Mouse (Mus musculus) B cell, adult 2 months (primary cell): ENCODE data around the gene Foxl1.
"Not testable (repeated sequence)": the region's sequence is repeated elsewhere in the genome, so short reads cannot be mapped to it uniquely, and the experiment has no call there.

Experiments
- DNase-seq, 2 experiments: peaks; one replicate each; pipeline ENCODE4 v3.0.0; 2022

Foxl1 gene

DNA sequence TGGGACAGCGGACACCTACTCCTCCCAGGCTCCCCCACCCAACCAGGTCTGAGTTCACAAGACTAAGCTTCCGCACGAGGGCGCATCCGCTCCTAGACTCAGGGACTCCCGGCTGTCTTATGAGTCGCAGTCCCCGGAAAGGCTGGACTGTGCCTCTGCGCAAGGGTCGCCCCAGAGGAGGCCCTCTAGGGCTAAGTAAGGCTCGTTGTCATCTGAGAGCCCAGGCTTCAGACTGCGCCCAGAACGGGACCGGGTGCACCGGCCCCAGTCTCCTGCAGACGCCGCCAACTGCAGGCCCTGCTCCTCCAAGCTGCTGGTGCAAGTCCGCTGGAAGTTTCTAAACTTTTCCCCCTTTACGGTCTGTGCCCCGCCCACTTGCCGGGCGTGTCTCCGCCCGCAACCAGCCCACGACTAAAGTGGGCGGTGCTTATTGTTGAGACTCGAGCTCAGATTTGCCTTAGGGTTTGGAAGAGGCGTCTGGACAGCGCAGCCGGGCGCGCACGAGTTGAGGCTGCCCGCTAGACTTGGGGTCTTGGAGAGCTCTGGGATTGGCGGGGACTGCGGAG is 2.3 kb upstream of the Foxl1 start:
- no peak for DNase-seq

DNA sequence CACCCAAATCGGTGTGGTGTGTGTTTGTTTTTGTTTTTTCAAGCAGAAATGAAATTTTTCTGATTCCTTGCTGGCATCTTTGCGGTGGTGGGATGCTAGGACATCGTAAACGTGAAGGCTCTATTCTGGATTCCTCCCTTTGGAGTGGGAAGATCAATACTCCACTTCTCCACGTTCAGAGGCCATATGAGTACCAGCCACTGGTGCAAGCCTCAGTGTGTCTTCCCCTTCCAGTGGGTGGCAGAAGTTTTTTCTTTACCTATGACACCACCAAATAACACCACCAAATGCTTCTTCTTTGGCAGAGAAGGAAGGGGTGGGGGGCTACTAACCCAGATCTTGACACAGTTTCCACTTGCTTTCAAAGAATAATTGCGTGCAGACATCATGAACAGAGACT is 1.5 kb upstream of the Foxl1 start:
- no peak for DNase-seq

DNA sequence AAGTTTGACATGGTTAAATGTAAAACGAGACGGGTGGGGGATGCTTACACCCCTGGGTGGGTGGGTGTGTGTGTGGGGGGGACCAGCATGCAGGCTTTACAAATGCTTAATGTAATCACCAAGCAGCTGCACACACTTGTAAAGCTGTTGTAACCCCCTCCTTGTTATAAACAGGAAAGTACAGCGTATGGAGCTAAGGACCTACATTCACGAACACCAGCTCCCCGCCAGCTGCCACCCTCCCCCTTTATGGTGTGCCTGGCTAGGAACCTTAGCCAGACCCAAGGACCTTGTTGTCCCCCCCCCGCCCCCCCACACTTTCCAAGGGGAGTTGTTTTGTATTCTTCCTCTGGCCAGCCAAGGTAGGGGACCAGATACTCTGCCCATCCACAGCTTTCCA is 1.0 kb upstream of the Foxl1 start:
- DNase-seq: no peak

DNA sequence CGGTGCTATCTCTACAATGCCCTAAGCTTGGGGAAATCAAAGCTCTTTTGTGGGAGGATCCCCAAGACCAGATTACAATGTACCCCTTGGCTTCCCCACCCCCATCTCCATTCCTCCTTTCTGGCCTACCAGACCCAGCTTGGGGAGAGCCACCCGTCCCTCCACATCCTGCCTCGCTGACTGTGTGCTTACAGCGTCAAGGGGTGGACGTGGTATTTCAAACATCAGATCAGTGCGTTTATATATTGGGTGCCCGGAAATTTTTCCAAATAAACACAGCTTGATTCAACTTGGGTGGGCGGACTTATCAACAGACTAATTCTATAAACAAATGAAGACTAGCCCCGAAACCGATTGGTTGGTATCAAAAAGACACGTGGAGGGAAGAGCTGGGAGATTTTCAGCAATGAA is 444 bp upstream of the Foxl1 start:
- DNase-seq: no peak

DNA sequence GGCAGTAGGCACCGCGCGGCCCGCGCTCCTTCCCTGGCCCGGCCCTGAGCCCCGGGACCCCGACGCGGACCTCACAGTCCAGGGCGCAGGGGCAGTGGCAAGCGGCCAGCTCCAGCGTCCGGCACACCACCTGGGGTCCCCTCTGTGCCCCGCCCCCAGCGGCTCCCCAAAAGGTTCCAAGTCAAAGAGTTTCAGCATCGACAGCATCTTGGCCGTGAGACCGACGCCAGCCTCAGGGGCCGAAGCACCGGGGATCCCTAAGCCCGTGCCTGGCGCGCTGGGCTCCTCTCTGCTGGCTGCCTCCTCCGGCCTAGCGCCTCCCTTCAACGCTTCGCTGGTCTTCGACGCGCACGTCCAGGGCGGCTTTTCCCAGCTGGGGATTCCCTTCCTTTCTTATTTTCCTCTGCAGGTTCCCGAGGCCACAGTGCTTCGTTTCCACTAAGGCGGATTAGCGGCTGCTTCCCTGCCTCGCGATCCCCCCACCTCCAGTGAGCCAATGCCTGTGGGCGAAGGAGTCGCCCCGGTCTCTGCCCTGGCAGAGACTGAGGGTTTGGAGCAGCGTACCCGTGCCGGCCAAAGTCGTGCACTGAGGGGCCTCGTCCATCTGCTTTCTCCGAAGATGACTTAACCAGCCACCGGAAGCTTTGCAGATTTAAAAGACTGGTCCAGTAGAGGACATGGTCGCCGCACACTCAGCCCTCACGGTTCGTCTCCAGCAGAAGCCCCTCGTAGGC is 958 bp downstream of the Foxl1 start:
- DNase-seq: no peak

DNA sequence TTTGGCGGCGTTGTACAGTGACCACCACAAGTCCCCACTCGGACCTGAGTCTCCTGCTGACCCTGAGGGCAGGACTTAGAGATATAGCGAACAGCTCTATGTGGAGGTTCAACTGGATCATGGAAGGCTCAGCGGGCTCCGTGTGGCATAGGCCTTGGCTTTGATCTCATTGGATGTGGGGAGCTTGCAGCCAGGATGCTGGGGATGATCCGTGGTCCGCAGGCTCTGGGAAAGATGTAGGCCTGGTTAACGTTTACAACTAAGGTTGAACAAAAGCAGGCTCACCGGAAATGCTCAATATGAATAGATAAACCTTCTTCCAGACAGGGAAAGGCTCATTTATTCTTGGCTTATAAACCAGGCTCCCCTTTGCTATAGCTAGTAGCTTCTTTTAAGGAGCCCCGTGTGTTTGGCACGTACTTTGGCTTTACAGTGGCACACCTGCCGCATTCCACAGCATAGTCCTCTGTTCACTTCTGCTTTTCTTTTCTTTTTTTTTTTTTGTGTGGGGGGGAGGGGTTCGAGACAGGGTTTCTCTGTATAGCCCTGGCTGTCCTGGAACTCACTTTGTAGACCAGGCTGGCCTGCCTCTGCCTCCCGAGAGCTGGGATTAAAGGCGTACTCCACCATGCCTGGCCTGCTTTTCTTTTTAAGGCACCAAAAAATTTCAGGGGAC is 1.7 kb downstream of the Foxl1 start:
- no peak for DNase-seq

DNA sequence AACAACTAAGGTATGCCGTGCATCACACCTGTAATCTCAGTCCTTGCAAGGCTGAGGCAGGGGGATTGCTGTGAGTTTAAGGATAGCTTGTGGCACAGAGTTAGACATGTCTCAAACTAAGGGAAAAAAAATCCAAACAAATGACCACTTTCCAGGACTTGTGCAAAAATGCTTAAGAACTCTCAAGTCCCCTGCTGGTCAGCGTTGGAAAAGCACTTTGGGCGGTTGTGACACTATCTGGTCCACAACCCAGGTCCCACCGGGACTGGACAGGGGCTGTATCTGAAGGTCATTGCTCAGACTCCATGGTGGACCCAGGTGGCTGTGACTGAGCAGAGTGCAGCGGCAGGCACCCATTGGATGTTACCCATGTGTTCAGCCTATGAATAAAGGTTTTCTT is 2.8 kb downstream of the Foxl1 start:
- DNase-seq: peak; percentile 29 to 32

DNA sequence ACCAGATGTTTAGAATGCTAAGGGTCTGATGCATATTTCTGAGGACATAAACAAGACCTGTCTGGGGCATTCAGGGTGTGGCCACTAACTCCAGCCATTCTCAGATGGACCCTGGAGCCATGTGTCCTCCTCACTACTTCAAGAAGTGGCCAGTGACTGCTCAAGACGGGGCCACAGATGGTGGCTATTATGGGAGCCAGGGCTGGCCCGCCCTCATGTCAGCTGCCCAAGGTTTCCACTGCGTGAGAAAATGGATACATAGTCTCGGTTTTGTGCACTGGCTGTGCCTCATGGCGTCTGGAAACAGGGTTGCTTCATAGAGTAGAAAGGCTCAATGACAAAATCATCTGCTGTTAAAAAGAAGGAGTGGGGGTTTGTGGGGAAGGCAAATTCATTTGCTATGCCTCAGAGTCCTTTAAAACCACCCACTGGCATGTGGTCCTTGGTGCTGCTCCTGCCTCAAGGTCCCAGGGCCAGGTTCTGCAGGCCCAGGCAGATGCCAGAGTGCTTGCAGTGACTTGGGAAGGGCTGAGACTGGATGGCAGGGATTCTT is 5.3 kb downstream of the Foxl1 start:
- no peak for DNase-seq

DNA sequence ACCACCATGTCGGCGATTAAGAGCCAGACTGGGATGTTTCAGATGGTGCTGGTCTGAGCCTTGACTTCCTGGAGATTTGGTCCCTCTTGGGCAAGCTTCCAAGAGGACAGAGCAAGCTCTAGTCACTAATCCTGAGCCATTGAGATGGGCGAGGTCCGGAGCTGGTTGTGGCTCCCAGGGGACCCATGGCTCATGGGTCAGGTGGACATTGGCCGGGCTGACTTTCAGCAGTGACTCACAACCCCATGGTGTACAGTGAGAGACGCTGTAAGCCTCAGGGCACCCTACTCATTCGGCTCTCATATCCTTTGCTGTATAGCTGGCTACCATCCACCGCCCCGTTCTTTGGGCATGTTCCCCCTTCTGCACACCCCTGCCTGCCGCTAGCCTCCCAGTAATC is 6.4 kb downstream of the Foxl1 start:
- DNase-seq: no peak

DNA sequence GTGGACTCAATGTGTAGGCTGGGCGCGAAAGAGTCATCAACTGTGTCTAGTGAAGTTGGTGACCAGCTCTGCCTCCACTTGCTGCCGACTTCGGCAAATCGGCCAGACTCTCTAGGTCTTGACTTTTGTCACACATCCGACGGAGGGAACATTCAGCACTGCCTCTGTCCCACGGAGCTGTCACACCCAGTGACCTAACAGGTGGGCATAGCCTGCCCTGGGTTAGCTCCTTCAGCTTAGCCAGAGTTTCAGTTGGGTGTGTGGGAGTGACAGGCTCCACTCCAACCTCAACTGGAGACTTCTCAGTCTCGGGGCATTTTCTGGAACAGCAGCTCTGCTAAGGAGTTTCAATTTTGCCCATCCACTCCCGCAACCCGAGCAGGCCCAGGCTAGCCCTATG is 6.8 kb downstream of the Foxl1 start:
- no peak for DNase-seq

DNA sequence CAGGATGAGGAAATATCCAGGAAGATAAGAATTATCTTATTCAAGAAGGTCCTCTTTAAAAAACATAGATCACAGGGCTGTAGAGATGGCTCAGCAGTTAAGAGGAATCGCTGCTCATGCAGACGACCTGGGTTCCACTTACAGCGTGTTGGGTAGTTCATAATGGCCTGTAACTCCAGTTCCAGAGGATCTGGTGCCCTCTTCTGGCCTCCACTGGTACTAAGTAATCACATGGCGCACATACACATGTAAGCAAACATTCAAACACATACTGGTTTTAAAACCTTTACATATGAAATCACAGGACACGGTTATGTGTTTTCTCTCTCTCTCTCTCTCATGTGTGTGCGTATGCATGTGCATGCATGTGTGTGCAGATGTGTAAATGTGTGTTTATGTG is 9.1 kb downstream of the Foxl1 start:
- DNase-seq: no peak

DNA sequence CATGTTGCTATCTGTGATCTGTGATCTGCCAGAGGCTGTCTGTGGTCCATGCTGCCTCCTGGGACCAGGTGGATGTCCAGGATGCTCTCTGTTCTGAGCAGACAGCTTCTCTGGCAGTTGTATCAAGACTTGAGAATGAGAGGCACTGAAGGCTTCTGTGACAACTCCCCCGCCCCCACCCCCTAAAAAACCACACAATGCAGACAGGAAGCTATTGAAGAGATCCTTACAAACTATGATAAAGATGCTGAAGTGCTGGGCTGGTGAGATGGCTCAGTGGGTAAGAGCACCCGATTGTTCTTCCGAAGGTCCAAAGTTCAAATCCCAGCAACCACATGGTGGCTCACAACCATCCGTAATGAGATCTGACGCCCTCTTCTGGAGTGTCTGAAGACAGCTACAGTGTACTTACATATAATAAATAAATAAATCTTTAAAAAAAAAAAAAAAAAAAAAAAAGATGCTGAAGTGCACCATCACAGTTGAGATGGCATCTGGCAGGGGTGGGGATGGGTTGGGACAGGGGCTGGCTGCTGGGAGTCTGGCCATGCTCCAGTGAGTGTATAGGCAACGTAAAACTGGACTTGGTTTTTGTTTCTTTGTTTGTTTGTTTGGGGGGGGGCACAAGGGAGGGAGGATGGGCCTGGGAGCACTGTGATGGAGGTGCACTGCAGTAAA is 17.9 kb downstream of the Foxl1 start:
- not testable (repeated sequence) for DNase-seq

DNA sequence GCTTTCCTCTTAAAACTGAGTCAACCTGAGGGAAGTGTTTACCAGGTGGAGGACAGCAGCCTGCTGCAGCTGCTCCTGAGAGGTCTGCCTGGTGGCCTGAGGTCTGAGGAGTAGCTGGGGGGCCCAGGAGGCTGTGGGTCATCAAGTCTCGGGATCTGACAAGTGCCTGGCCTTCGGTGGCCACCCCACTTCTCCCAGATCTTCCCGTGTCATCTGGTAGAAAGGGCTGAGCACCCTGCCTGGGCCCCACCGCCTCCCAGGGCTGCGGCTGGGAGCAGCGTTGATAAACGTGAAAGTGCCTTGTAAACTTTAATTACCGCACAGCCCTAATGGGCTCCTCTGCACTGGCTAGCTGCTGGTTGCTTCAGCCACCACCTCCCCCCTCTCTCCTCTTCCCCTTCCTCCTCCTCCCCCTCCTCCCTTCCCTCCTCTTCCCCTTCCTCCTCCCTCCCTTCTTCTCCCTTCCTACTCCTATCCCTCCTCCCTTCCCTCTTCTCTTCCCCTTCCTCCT is 20.9 kb downstream of the Foxl1 start:
- DNase-seq: no peak

DNA sequence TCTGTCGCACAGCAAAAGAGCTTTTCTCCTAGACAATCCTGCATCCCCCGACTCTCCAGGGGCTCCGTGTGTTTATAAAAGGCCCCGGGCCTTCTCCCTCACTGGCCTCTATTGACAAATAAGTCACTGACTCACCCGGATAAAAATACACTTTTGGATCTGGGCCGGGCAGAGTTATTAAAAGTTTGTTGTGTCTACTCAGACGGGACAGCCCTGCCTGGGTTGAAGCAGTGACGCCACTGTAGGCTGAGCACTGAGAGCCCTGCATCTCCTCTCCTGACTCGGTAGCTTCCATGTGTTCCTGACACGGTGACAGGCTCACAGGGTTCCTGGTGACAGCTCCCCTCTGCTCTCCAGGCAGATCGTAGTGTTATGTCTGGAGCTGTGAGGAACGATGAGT is 24.7 kb downstream of the Foxl1 start:
- no peak for DNase-seq

DNA sequence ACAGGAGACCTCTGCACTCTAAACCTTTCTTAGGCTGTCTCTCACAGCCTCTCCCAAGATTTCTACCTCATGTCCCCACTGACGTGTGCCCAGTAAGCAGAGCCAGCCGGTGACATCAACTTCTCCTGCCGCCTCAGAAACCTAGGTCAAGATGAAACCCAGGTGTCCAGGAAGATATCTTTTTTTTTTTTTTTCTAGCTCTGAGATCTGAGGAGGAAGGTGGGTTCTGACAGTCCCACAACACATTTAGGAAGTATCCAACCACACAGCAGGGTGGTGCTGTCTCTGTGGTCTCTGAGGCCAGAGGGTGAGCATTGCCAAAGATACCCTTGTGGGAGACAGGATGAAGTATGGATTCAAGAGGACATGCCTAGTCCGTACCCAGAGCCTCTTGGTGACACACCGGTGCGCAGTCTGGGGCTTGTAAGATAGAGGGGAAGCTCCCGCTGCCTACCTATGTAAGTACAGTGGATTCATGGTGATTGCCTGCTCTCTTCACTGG is 29.3 kb downstream of the Foxl1 start:
- no peak for DNase-seq

DNA sequence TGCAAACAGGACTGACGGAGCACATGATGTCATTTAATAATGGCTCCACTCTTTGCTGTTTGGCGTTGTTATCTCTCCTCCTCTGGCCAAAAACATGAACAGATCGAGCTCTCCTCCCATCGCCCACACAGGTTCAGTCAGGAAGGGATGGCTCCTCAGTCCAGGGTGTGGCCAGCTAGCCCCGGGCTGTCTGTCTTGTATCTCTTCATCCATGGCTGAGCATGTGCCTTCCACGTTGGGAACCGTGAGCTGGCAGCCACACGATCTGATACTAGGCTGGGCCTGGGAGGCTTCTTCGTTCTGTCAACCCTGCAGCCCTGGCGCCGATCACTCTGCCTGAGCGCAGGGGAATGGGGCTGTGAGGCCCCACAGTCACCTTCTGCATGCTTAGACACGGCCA is 31.1 kb downstream of the Foxl1 start:
- no peak for DNase-seq

DNA sequence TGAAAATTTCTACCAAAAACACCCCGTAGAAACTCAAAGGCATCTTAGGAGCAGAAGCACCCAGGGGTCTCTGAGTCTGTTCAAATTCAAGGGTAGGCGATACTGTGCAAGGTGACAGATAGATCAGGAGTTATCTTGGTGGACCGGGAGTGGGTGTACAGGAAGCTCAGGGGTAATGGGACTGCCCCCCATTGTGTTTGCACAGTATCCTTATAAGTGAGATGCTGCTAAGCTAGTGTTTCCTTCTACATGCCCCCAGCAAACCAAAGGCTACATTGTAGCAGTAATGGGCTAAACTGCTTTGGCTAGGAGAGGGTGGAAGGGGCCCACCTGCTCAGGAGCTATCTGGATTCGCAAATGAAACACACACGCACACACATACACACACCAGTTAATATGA is 33.7 kb downstream of the Foxl1 start:
- no peak for DNase-seq

DNA sequence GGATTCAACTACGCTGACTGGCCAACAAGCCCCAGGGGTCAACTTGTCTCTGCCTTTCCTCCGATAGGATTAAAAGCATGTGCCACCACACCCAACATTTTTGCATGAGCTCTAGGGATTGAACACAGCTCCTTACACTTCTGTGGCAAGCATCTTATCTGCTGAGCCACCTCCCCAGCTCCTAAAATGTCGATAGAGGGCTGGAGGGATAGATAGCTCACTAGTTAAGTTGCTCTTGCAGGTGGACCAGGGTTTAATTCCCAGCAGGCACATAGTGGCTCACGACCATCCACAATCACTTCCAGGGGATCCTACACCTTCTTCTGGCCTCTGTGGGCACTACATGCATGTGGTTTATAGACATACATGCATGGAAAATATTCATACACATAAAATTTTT is 34.7 kb downstream of the Foxl1 start:
- no peak for DNase-seq

DNA sequence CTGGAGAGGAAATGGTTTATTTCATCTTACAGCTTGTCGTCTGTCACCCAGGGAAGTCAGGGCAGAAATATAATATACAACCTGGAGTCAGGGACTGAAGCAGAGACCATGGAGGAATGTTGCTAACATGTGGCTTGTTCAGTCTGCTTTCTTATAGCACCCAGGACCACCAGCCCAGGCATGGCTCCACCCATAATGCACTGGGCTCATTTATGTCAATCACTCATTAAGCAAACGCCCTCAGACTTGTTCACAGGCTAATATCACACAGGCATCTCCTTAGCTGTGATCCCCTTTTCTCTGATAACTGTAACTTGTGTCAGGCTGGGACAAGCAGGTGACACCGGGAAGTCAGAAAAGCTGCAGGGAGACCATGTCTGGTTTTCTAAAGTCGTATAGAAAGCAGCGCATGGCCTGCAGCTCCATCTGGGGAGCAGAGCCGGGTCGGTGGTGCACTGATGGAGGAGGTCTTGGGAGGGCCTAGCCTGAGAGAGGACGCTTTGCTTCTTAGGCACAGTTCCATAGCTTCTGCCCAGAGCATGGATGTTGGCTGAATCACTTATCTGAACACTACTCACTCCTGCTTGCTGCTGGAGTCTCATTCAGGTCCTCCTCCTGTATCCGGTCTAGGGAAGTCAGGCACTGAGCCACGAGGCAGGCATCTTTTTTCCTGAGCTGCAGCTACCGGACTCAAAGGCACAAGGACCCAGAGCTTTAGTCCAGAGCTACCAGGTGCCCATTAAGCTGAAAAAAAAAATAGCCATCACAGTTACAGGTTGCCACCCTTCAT is 35.4 kb downstream of the Foxl1 start:
- no peak for DNase-seq

DNA sequence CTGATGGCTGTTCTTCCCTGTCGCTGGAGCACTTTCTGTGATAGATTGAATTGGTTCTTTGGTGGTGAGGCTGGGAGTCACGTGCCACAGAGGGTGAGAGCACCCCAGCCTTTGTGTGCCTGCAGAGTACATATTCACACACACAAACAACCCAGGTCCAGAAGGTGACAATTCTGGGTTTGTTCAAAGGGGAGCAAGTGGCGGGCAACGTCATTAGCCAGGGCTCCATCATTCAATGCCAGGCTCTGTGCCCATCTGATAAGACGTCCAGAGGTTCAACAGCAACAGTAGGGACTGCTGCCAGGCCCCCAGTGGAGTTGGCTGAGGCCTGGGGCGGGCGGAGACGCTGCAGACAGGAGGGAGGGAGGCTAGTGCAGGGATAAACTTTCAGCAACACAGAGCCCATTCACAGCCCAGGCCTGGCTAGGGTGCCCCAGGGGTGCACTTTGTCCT is 36.3 kb downstream of the Foxl1 start:
- no peak for DNase-seq

DNA sequence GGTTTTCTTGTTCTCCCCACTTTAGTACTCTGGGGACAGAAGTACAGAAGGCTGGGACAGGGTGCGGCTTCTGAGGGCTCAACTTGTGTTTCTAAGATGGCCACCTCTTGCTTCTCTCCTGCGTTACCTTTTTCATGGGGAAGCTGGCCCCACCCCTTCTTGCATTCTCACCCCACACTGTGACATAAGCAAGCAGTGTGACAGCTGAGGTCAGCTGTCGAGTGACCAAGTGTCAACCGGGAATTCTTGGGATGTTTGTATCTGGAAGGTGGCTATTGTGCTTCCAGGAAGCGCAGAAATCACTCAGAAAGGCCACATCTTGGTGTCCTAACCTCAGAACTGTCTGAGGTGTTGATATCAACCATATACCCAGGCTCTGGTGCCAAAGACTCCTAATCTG is 40.3 kb downstream of the Foxl1 start:
- no peak for DNase-seq

DNA sequence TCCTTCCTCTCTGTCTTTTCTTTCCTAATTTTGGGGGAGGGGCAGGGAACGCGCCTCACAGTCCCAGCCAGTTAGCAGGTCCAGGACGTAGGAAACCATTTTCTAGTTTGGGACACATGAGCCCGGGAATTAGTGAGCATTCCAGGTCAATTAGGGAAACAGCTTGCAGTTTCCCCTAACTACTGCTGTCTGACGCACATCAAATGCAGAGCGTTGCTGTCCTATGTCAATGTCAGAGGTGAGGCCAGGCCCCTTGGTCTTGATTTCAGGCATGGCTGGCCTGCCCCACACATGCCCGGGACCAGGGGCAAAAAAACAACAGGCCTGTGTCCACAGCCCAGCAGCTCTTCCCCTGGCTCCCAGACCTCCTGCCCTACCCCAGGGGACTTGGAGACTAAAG is 42.4 kb downstream of the Foxl1 start:
- DNase-seq: no peak
